Mouse (Mus musculus) stomach, postnatal 0 days (tissue): Measurements from ENCODE around the gene Ighmbp2. TPM values are rescaled to one million over a fixed set of nuclear protein-coding genes. Genes with fewer than 3 reads are reported as not detected.
A peak's percentile ranks its signal among the peaks of the same experiment; 100 is the strongest.
"Not testable (repeated sequence)": the region's sequence is repeated elsewhere in the genome, so short reads cannot be mapped to it uniquely, and the experiment has no call there.

ENCODE experiments used
- ATAC-seq: fragments of 200-750 bp; cut with Nextera tagmentation; 2 replicates; pipeline ENCODE4 v1.8.0; 2017; ENCODE audit not compliant: low FRiP score, low TSS enrichment
- DNase-seq: peaks from one replicate; pipeline ENCODE4 v3.0.0-alpha.2; 2016; ENCODE audit warnings: low spot score
- H3K27ac ChIP-seq: fragments of 300-500 bp; sonication (generic); replicated peaks from 2 replicates; pipeline ENCODE4 v1.5.1; 2014; ENCODE audit warnings: mild to moderate bottlenecking, control low read depth
- H3K27me3 ChIP-seq: fragments of 300-500 bp; sonication (generic); 2 replicates; pipeline ENCODE4 v1.6.1; 2014; ENCODE audit warnings: low read length; ENCODE audit not compliant: control insufficient read depth, insufficient read depth
- H3K36me3 ChIP-seq: fragments of 300-500 bp; sonication (generic); 2 replicates; pipeline ENCODE4 v1.6.1; 2014; ENCODE audit warnings: low read length, mixed read lengths; ENCODE audit not compliant: control insufficient read depth, insufficient read depth
- H3K4me1 ChIP-seq: fragments of 300-500 bp; sonication (generic); replicated peaks from 2 replicates; pipeline ENCODE4 v1.6.1; 2014; ENCODE audit warnings: antibody characterized with exemption; ENCODE audit not compliant: control insufficient read depth, insufficient read depth
- H3K4me2 ChIP-seq: fragments of 300-500 bp; sonication (generic); replicated peaks from 2 replicates; pipeline ENCODE4 v1.6.1; 2014; ENCODE audit warnings: low read depth, mild to moderate bottlenecking, control low read depth, moderate library complexity
- H3K4me3 ChIP-seq: fragments of 300-500 bp; sonication (generic); 2 replicates; pipeline ENCODE4 v1.5.1; 2014; ENCODE audit warnings: low read depth, low read length, control low read depth
- H3K9ac ChIP-seq: fragments of 300-500 bp; sonication (generic); 2 replicates; pipeline ENCODE4 v1.6.1; 2014; ENCODE audit warnings: mild to moderate bottlenecking, low read length, control low read depth, mixed read lengths
- H3K9me3 ChIP-seq: fragments of 300-500 bp; sonication (generic); 2 replicates; pipeline ENCODE4 v1.6.1; 2016; ENCODE audit warnings: low read length; ENCODE audit not compliant: control insufficient read depth
- CTCF ChIP-seq: IDR thresholded peaks from 2 replicates; pipeline ENCODE4 v1.5.1; 2016; ENCODE audit warnings: antibody characterized with exemption, low read depth, mild to moderate bottlenecking, moderate library complexity
- EP300 ChIP-seq: optimal IDR thresholded peaks from 2 replicates; pipeline ENCODE3; 2016; ENCODE audit warnings: antibody characterized with exemption
- WGBS: fragments of 180-500 bp; shearing (Covaris S2); extraction: QIAGEN DNeasy Blood & Tissue Kit; methylation state at CpG from one replicate; pipeline ENCODE4 v1.1.7; 2014; 5-methylcytosine and 5-hydroxymethylcytosine counted together
- microRNA-seq: library from miRNA; unstranded; fragments of <30 nt; microRNA quantifications from one replicate; pipeline ENCODE4, GENCODE M21; 2016
- polyA plus RNA-seq: library from polyadenylated mRNA; unstranded; fragments of >200 nt; fragmentation: Nextera tagmentation; extraction: Ambion mirVana; gene quantifications from 2 replicates; pipeline ENCODE4 v1.2.1, GENCODE M21; 2015

Gene Ighmbp2
- polyA plus RNA-seq, 1 experiment from 2014 or later: 3.9 TPM

DNA sequence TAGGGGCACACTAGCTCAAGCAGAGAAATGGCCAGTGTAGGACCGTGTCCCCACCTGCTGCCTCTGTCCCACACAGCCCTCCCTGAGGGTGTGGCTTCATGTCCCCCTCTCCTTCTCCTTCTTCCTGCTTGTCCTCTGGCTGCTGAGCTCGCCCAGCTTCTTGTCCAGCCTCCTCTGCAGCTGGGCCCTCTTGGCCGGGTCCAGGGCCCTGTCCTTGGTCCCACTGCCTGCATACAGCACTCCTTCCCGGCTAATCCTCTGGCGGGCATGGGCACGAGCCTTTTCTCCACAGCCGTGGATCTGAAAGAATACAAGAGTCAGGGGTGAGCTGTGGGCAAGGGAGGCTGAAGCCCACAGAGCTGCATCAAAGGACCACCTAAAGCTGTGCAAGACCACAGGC is 21.5 kb downstream of the Ighmbp2 start:
- H3K4me3 ChIP-seq: no peak overlapping the region
- no peaks in the 10 kb centered on the region for H3K9me3 ChIP-seq
- no peak for TF ChIP-seq EP300
- TF ChIP-seq CTCF: no peak
- peaks cover 27% of the 10 kb centered on the region for H3K36me3 ChIP-seq
- no peak for ATAC-seq
- H3K4me1 ChIP-seq: no peaks in the 10 kb centered on the region
- 88% methylated on average over 7 of the region's 7 CpGs for WGBS
- H3K27me3 ChIP-seq: no peaks in the 10 kb centered on the region
- DNase-seq: peak; percentile 12
- H3K27ac ChIP-seq: no peak overlapping the region
- no peak overlapping the region for H3K4me2 ChIP-seq
- H3K9ac ChIP-seq: no peak overlapping the region

DNA sequence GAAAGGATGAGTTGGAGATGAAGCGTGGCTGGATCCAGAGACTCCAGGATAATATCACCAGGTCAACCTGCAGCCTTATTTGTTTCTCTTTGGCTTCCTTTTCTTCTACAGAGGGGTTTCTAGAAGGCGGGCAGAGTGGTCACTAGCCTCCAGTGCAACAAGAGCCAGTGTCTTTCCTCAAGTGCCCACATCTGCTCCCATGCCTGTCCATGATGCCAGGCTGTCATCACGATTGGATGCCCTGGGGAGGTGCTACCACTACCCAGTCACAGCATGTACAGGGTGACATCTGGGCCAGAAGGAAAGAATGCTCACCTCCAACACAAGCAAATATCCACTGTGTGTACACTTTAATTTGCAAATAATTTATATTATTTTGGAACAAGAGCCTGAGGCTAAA is 22.2 kb downstream of the Ighmbp2 start:
- no peaks in the 10 kb centered on the region for H3K27me3 ChIP-seq
- H3K4me2 ChIP-seq: no peak overlapping the region
- 79% methylated on average over 3 of the region's 3 CpGs for whole genome bisulfite sequencing
- H3K9ac ChIP-seq: no peak overlapping the region
- peaks cover 24% of the 10 kb centered on the region for H3K36me3 ChIP-seq
- H3K27ac ChIP-seq: no peak overlapping the region
- ATAC-seq: no peak
- H3K9me3 ChIP-seq: no peaks in the 10 kb centered on the region
- no peak overlapping the region for H3K4me3 ChIP-seq
- H3K4me1 ChIP-seq: no peaks in the 10 kb centered on the region
- TF ChIP-seq EP300: no peak
- no peak for TF ChIP-seq CTCF
- no peak for DNase-seq

DNA sequence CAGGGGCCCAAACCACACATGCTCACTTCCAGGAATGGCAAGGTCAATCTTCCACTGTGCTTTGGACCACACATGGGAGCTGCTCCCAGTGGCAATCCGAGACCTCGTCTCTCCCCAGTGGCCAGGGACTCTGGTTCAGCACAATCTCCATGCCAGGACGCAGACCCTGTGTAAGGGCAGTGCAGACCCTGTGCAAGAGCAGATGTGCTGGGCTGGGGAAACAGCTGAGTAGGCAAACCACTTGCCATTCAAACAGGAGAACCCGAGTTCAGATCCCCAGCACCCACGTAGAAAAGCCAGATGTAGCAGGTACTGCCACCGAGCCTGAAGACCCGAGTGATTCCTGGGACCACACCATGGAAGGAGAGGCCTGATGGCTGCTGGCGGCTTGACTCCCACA is 22.8 kb downstream of the Ighmbp2 start:
- no peak for TF ChIP-seq CTCF
- TF ChIP-seq EP300: no peak
- no peaks in the 10 kb centered on the region for H3K4me1 ChIP-seq
- no peak overlapping the region for H3K27ac ChIP-seq
- H3K27me3 ChIP-seq: no peaks in the 10 kb centered on the region
- H3K4me3 ChIP-seq: no peak overlapping the region
- 94% methylated on average over 8 of the region's 8 CpGs for WGBS
- H3K9me3 ChIP-seq: no peaks in the 10 kb centered on the region
- no peak for DNase-seq
- H3K36me3 ChIP-seq: peaks cover 21% of the 10 kb centered on the region
- H3K4me2 ChIP-seq: no peak overlapping the region
- no peak overlapping the region for H3K9ac ChIP-seq
- no peak for ATAC-seq

- 70% methylated on average over 3 of the region's 6 CpGs for WGBS
- ATAC-seq, H3K9ac ChIP-seq, DNase-seq, H3K27ac ChIP-seq, H3K4me3 ChIP-seq, H3K9me3 ChIP-seq, H3K4me2 ChIP-seq, H3K27me3 ChIP-seq, H3K36me3 ChIP-seq, H3K4me1 ChIP-seq: not testable (repeated sequence)
Observed at GRCm38 (mm10) chr19:3225261-3225660, 57.6 kb downstream of the Ighmbp2 start.

DNA sequence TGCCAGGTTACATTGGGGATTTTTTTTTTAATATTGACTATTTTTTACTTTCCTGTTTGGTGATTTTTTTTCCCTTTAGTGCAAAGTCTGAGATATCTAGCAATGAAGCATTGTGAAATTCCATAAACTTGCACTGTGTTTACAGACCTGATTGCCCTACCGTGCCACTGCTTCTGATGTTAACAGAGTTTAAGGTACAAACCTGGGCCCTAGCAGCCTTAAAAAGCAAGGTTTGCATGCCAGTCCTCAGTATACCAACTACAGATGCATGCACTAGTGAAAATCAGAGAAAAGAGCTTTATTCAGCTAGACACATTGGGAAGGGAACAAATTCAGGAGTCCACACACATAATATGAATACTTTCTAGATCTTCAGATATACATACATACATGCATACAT is 67.9 kb downstream of the Ighmbp2 start:
- not testable (repeated sequence) for H3K4me3 ChIP-seq, H3K36me3 ChIP-seq, H3K4me1 ChIP-seq, H3K9ac ChIP-seq, H3K9me3 ChIP-seq, H3K4me2 ChIP-seq, ATAC-seq, H3K27me3 ChIP-seq, H3K27ac ChIP-seq, DNase-seq
- WGBS: 86% methylated on average over 1 of the region's 1 CpGs

Small RNA genes within 50 kb of the gene (microRNA-seq; reads per million reads assigned to microRNA genes)
- gene Mir6984: 0.96 reads per million

Other genes starting within 250 kb of the Ighmbp2 start
- gene Mrpl21, start 116 bp downstream of the Ighmbp2 start, polyA plus RNA-seq: 81.6 and 87.2 TPM in 2 replicates
- 59.5 and 62.0 TPM in 2 replicates for gene Cpt1a, start 39.3 kb upstream of the Ighmbp2 start, polyA plus RNA-seq
- 0.34 and 0.48 TPM in 2 replicates for gene Tesmin, start 105.8 kb upstream of the Ighmbp2 start, polyA plus RNA-seq
- gene Gal, start 131.5 kb upstream of the Ighmbp2 start, polyA plus RNA-seq: 10.2 and 11.8 TPM in 2 replicates